Mouse (Mus musculus) cerebellum, adult 2 months (tissue): Measurements from ENCODE around the gene Eml2.

Experiments
- CTCF ChIP-seq: fragments of 200-500 bp; IDR thresholded peaks from 2 replicates; pipeline ENCODE4 v1.5.1; 2011; ENCODE audit warnings: low read depth, mild to moderate bottlenecking, control low read depth, low read length, moderate library complexity, borderline replicate concordance; ENCODE audit not compliant: insufficient read depth
- POLR2A ChIP-seq: fragments of 200-500 bp; IDR thresholded peaks from 2 replicates; pipeline ENCODE4 v1.6.1; 2011; ENCODE audit warnings: low read length, control low read depth, borderline replicate concordance; ENCODE audit not compliant: insufficient read depth

DNA sequence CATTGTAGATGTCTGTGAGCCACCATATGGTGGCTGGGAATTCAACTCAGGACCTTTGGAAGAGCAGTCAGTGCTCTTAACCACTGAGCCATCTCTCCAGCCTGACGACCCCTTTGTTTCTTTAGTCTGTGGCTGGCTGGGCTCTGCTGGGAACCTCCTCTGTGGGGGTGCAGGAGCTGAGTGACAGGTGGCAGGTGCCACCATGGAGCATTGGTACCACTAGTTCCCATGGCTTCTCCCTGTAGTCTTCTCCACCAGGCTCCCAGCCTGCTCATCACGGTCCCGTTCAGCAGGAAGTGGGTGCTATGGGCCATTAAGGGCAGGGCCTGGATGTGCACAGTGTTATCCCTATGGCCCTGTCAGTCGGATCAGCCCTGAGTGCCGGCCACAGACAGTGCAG, 58.4 kb downstream of the Eml2 start:
- no peak for TF ChIP-seq CTCF
- no peak for TF ChIP-seq POLR2A
